Mouse (Mus musculus) spleen, adult 12 weeks (tissue): ENCODE measurements around the gene Olfr566.

Experiments used
- DNase-seq: peaks from one replicate; pipeline ENCODE4 v3.0.0; 2022; ENCODE audit warnings: low spot score

Gene Olfr566

DNA sequence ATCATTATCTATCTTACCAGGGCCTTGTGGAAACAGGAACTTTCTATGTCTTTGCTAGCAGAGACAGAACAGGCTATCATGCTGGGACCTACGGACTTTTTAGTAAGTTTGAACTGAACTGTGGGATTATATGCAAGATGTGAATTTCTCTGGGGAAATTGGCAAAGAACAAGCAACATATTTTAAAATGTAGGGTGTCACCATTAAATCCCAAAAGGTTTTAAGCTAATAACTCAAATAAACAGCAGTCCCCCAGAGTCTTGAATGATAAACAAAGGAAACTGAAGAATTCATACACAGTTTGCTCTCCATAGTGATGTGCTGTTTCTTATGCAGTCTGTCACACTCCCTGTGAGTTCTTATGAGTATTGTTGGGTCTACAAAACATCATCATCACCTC is at the start of gene Olfr566:
Gene Olfr566 (minus strand): TSS at position 101 of the 400 bp plus-strand sequence.
- DNase-seq, result no peak

DNA sequence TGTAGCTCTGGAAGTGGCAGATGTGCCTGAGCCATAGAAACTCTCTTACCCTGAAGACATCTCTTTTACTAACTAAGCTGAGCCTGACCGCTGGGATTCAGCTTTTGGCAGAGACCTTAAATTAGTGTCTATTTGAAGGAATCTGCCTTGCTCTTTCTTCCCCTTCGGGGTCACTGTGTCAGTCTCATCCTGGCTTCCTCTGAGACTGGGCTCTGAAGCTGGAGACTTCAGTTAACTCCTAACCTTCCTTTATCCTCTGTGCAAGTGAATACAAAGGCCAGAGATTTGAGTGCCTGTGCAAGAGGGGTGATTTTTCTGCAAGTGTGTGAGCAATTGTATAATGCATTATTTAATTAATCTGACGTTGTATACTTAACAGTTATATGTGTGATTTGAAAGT is 32.2 kb upstream of the Olfr566 start, which contains the start of gene Olfr569:
Gene Olfr569 (minus strand): TSS at position 101 of the 400 bp plus-strand sequence.
- no peak for DNase-seq

GRCm38 (mm10) chr7:102876822-102877221 is 18.3 kb upstream of the Olfr566 start, which contains the start of gene Olfr568:
Gene Olfr568 (plus strand): TSS chr7:102877122.
- DNase-seq, result no peak

DNA sequence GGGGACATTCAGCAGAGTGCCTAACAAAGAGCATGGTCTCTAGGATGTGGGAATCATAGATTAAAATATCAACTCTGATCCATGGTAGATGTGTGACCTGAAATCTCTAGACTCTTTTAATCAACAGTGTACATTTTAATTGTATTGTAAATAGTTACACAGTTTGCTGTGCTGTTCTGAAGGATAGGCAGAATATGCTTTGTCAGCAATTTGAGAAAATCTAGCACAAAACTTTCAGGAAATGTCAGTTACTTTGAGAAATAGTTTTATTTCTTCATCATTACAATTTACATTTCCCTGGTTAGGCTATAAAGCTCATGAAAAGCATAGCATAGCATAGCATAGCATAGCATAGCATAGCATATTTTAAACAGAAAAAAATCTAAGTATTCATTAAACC is 2.8 kb downstream of the Olfr566 start:
- no peak for DNase-seq
